Mouse (Mus musculus) cortical plate, adult 2 months (tissue): ENCODE measurements at regions not wholly inside any gene's neighbourhood (a gene's known extent, or its start where the extent isn't known, plus 50 kb on each side); places are given as distances from the start of the nearest gene placed in this dataset.

Experiments
- CTCF ChIP-seq: fragments of 200-500 bp; IDR thresholded peaks from 2 replicates; pipeline ENCODE4 v1.5.1; 2011; ENCODE audit warnings: mild to moderate bottlenecking, control low read depth, low read length; ENCODE audit not compliant: insufficient read depth; ENCODE audit errors: extremely low read depth
- POLR2A ChIP-seq: fragments of 200-500 bp; IDR thresholded peaks from 2 replicates; pipeline ENCODE4 v1.6.1; 2011; ENCODE audit warnings: mild to moderate bottlenecking, low read length, control low read depth; ENCODE audit not compliant: insufficient read depth; ENCODE audit errors: extremely low read depth

DNA sequence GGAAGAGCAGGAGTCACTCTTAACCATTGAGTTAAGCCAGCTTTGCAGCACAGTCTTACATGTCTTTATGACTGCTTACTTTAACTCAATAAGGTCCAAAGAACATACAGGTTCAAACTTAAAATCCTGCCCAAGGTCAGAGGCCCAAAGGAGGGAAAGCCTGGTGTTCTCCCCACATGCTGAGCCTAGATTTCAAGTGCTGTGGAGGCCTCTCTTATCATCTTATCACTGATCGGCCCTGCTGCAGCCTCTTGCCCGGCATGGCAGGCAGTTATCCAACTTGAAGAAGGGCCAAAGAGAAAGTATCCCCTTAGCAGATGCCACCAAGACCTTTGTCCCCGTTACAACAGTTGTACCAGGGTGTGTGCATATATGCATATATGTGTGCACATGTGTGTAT, 170.0 kb upstream of the Dynlrb2 start:
- TF ChIP-seq CTCF (no peak), POLR2A (no peak)
